Mouse (Mus musculus): ENCODE results near the gene Ccdc32.

- TF ChIP-seq HCFC1 (IDR thresholded peaks at IDR 0.05; ENCODE audit: borderline replicate concordance, insufficient read depth, low read length) (no peak), MAFK (IDR thresholded peaks at IDR 0.05; ENCODE audit: insufficient read depth, low read depth, low read length) (no peak), CHD2 (IDR thresholded peaks at IDR 0.05; ENCODE audit: low read depth, low read length) (no peak), ZNF384 (IDR thresholded peaks at IDR 0.05; ENCODE audit: low read depth, low read length) (no peak)
These were observed 9.7 kb downstream of the Ccdc32 start for GRCm38 (mm10) chr2:119019538-119019937.
